In genomic region chr10:20148773-20149120, GRCm38 (mm10) we compare ENCODE assay signal across 8 mouse cellular contexts. TPM values are rescaled to one million over a fixed set of nuclear protein-coding genes. Genes with fewer than 3 reads are reported as not detected.
DNase-seq lines count a peak whose midpoint lies in the region; ATAC-seq lines count a peak whose summit lies in the region.

No protein-coding gene starts in this region.

- H3K9me3 ChIP-seq in embryonic facial prominence, embryonic 13.5 days: no peaks in the 10 kb centered on the region
- no peaks in the 10 kb centered on the region for H3K9me3 ChIP-seq in heart, embryonic 15.5 days (replicated peaks)
- H3K9me3 ChIP-seq in lung, embryonic 15.5 days: no peaks in the 10 kb centered on the region

- H3K4me3 ChIP-seq in embryonic facial prominence, embryonic 13.5 days: peak overlapping the region; percentile 73
- H3K4me3 ChIP-seq in heart, embryonic 15.5 days: peak overlapping the region; percentile 61
- H3K4me3 ChIP-seq in lung, embryonic 15.5 days: peak overlapping the region; percentile 69

- H3K9ac ChIP-seq in embryonic facial prominence, embryonic 13.5 days: peak overlapping the region; percentile 77
- peak overlapping the region; percentile 79 for H3K9ac ChIP-seq in heart, embryonic 15.5 days
- peak overlapping the region; percentile 68 for H3K9ac ChIP-seq in lung, embryonic 15.5 days

- H3K4me2 ChIP-seq in embryonic facial prominence, embryonic 13.5 days: peak overlapping the region; percentile 95
- peak overlapping the region; percentile 95 for H3K4me2 ChIP-seq in heart, embryonic 15.5 days
- peak overlapping the region; percentile 95 for H3K4me2 ChIP-seq in lung, embryonic 15.5 days

- under 1% methylated on average over 36 of the region's 58 CpGs for WGBS in embryonic facial prominence, embryonic 13.5 days
- WGBS in heart, embryonic 15.5 days: under 1% methylated on average over 42 of the region's 58 CpGs
- 3% methylated on average over 29 of the region's 58 CpGs for WGBS in lung, embryonic 15.5 days

- no peaks in the 10 kb centered on the region for H3K36me3 ChIP-seq in embryonic facial prominence, embryonic 13.5 days
- H3K36me3 ChIP-seq in heart, embryonic 15.5 days: no peaks in the 10 kb centered on the region
- H3K36me3 ChIP-seq in lung, embryonic 15.5 days: no peaks in the 10 kb centered on the region

- no peak overlapping the region for H3K27ac ChIP-seq in embryonic facial prominence, embryonic 13.5 days
- H3K27ac ChIP-seq in heart, embryonic 15.5 days: peak overlapping the region; percentile 59; the same call in 1 of the 2 replicates
- 0 out of 2 replicates have a peak overlapping the region, but pooled peaks have one; percentile 56 for H3K27ac ChIP-seq in lung, embryonic 15.5 days

- H3K4me1 ChIP-seq in embryonic facial prominence, embryonic 13.5 days: peaks cover 9% of the 10 kb centered on the region; the same call in 1 of the 2 replicates
- H3K4me1 ChIP-seq in heart, embryonic 15.5 days (replicated peaks): peaks cover 12% of the 10 kb centered on the region
- 0 out of 2 replicates have a peak, but pooled peaks cover 11% of the 10 kb centered on the region for H3K4me1 ChIP-seq in lung, embryonic 15.5 days

- ATAC-seq in CD4-positive, CD25-positive, alpha-beta regulatory T cell, adult 4 months: peak; percentile 78
- ATAC-seq in embryonic facial prominence, embryonic 13.5 days (ENCODE audit: insufficient number of reproducible peaks, insufficient read depth, low FRiP score, low TSS enrichment, low read depth): peak; percentile 79
- ATAC-seq in heart, embryonic 15.5 days (replicated peaks; ENCODE audit: insufficient number of reproducible peaks, insufficient read depth, low FRiP score, low read depth): peak; percentile 82
- peak; percentile 85 for ATAC-seq in lung, embryonic 15.5 days (ENCODE audit: borderline replicate concordance, extremely low read depth, low FRiP score, low TSS enrichment)

- peak; percentile 77 for DNase-seq in adrenal gland, adult 2 months
- DNase-seq in kidney, postnatal 10 days: peak; percentile 84
- DNase-seq in ovary, postnatal 10 days (ENCODE audit: low spot score): peak; percentile 24
- peak; percentile 77 for DNase-seq in thymus, postnatal 4 days

- H3K27me3 ChIP-seq in embryonic facial prominence, embryonic 13.5 days: peaks cover 47% of the 10 kb centered on the region
- H3K27me3 ChIP-seq in heart, embryonic 15.5 days: peaks cover 16% of the 10 kb centered on the region; the same call in 1 of the 2 replicates
- H3K27me3 ChIP-seq in lung, embryonic 15.5 days: peaks cover 38% of the 10 kb centered on the region

RNA-seq across cellular contexts. Expression of gene Map7, which starts 0.5 kb away (rescaled TPM):
- polyA plus RNA-seq in CD4-positive, CD25-positive, alpha-beta regulatory T cell, adult 4 months (2017; shearing (Covaris generic)): 1 to 10 TPM; 5.0 to 5.9 TPM
- total RNA-seq in adrenal gland, adult 2 months (2021): 10 to 100 TPM; 14.6 to 18.1 TPM
- 8.9 TPM in 2 replicates for polyA plus RNA-seq in adrenal gland, adult 2 months (2012; rRNA removed)
- polyA plus RNA-seq in embryonic facial prominence, embryonic 13.5 days (2015; fragmentation: Nextera tagmentation; extraction: Ambion mirVana): 12.6 and 13.7 TPM in 2 replicates
- 6.4 and 7.2 TPM in 2 replicates for polyA plus RNA-seq in heart, embryonic 15.5 days (2015; fragmentation: Nextera tagmentation; extraction: Ambion mirVana)
- 12.2 and 13.0 TPM in 2 replicates for polyA plus RNA-seq in lung, embryonic 15.5 days (2015; fragmentation: Nextera tagmentation; extraction: Ambion mirVana)

Comparison
In these comparisons a context has a peak if more than half of its experiments do, and no peak if none do; other contexts are left out.
1. DNase-seq: peak in every context shown above with its lines; median percentile 84 in kidney, postnatal 10 days; 77 in adrenal gland, adult 2 months; 77 in thymus, postnatal 4 days; 24 in ovary, postnatal 10 days.